Mouse (Mus musculus) regulatory T cell (primary cell): Measurements from ENCODE around the gene Alg5.

Experiments used
- in situ Hi-C: fragments of 300-600 bp; cut with MboI, MseI; formaldehyde crosslinking; loops from one replicate; pipeline ENCODE4 v1.15.1; 2025; ENCODE audit warnings: high pct_unique_total_duplicates

Alg5 gene

GRCm38 (mm10) chr3:54735247-54736046, at the start of gene Alg5, which contains the start of gene Exosc8:
Gene Alg5, plus strand, starts transcription at chr3:54735539.
Gene Exosc8, minus strand, starts transcription at chr3:54735393.
- in situ Hi-C loops: no loop called here

GRCm38 (mm10) chr3:54687245-54687644, 48.1 kb upstream of the Alg5 start:
- in situ Hi-C loops: loop anchor here (5.0 to 25.0 kb wide), 3 partner anchors 105 to 825 kb away; partner anchors contain the start of gene Ufm1

GRCm38 (mm10) chr3:54689091-54689490, 46.2 kb upstream of the Alg5 start:
- in situ Hi-C loops: loop anchor here (5.0 to 25.0 kb wide), 3 partner anchors 107 to 827 kb away; partner anchors contain the start of gene Ufm1

GRCm38 (mm10) chr3:54692202-54693055, 42.9 kb upstream of the Alg5 start, which contains the start of gene Supt20:
Gene Supt20, plus strand, starts transcription at chr3:54692807.
- in situ Hi-C loops: loop anchor here (25.0 kb wide), 1 partner anchor 830 kb away; the partner anchor contains the start of gene Ufm1

GRCm38 (mm10) chr3:54693056-54693415, 42.3 kb upstream of the Alg5 start:
- in situ Hi-C loops: loop anchor here (25.0 kb wide), 1 partner anchor 831 kb away; the partner anchor contains the start of gene Ufm1

- in situ Hi-C loops: loop anchor here (5.0 to 25.0 kb wide), 3 partner anchors 32 to 1215 kb away; partner anchors contain the start of genes Stoml3 and Ufm1
Observed at GRCm38 (mm10) chr3:54699759-54700301, 35.5 kb upstream of the Alg5 start.

- in situ Hi-C loops: loop anchor here (10.0 kb wide), 1 partner anchor 1219 kb away; the partner anchor contains the start of gene Stoml3
Observed at GRCm38 (mm10) chr3:54704106-54704505, 31.2 kb upstream of the Alg5 start.

GRCm38 (mm10) chr3:54708972-54709371, 26.4 kb upstream of the Alg5 start:
- in situ Hi-C loops: loop anchor here (10.0 kb wide), 1 partner anchor 1224 kb away; the partner anchor contains the start of gene Stoml3

- in situ Hi-C loops: no loop called here
Observed at GRCm38 (mm10) chr3:54714253-54714652, 21.1 kb upstream of the Alg5 start, which contains the start of gene Gm21958. Gene Gm21958, minus strand, starts transcription at chr3:54714353.

- in situ Hi-C loops: no loop called here
Observed at GRCm38 (mm10) chr3:54715461-54715860, 19.9 kb upstream of the Alg5 start.

GRCm38 (mm10) chr3:54717348-54717747, 18.0 kb upstream of the Alg5 start:
- in situ Hi-C loops: no loop called here

- in situ Hi-C loops: no loop called here
Observed at GRCm38 (mm10) chr3:54718947-54719346, 16.4 kb upstream of the Alg5 start.

- in situ Hi-C loops: no loop called here
Observed at GRCm38 (mm10) chr3:54723741-54724500, 11.4 kb upstream of the Alg5 start.

- in situ Hi-C loops: no loop called here
Observed at GRCm38 (mm10) chr3:54725344-54725743, 10.0 kb upstream of the Alg5 start.

GRCm38 (mm10) chr3:54727588-54727987, 7.8 kb upstream of the Alg5 start:
- in situ Hi-C loops: no loop called here

- in situ Hi-C loops: no loop called here
Observed at GRCm38 (mm10) chr3:54728100-54728499, 7.2 kb upstream of the Alg5 start.

GRCm38 (mm10) chr3:54731626-54732150, 3.7 kb upstream of the Alg5 start:
- in situ Hi-C loops: loop anchor here (5.0 kb wide), 1 partner anchor 34 kb away; no protein-coding TSS in a partner anchor

GRCm38 (mm10) chr3:54732371-54732770, 3.0 kb upstream of the Alg5 start:
- in situ Hi-C loops: loop anchor here (5.0 kb wide), 1 partner anchor 35 kb away; no protein-coding TSS in a partner anchor

GRCm38 (mm10) chr3:54734411-54735246, 710 bp upstream of the Alg5 start:
- in situ Hi-C loops: loop anchor here (5.0 kb wide), 1 partner anchor 37 kb away; no protein-coding TSS in a partner anchor
